In the genomic region with DNA sequence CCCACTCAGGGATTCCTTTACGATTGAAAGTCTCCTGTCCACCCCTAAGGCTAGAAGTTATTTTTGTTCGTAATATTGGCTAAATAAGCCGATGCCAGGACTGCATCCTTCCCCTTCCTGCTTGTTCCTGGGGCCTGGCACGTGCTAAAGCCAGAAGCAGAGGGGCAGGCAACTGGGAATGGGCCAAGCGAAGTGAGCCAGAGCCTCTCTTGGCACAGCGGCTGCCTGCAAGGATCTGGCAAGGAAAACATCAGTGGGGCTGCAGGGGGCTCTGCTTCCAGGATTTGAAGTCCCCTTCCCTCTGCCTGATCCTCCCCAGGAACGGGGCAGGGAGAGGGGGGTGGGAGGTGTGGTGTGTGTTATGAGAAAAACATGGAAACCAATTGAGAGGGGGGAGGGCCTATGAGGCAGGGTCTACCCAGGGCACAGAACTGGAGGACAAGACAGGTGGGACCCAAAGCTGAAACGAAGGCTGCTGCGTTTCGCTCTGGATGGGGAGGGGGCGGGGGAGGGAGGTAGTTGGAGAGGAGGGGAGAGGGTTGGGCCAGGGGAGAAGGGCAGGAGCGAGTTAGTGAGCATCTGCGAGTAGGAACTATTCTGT, we compare ENCODE assay signal across 11 mouse cellular contexts. TPM values are rescaled to one million over a fixed set of nuclear protein-coding genes. Genes with fewer than 3 reads are reported as not detected.
A peak's percentile ranks its signal among the peaks of the same experiment; 100 is the strongest.
DNase-seq lines count a peak whose midpoint lies in the region; ATAC-seq and TF ChIP-seq lines count a peak whose summit lies in the region.
"Had no signal": no experiment of that assay in that cellular context is flagged by ENCODE, and none has a peak within 500 bp of the region (broad histone marks: within the 10 kb centered on the region; RNA-seq: fewer than 3 reads in every experiment).

No protein-coding gene starts in this region.

- peaks cover 8 to 18% of the 10 kb centered on the region in 2 experiments; a peak in 3 of 4 replicates for H3K4me1 ChIP-seq in ES-E14 (ENCODE audit: control insufficient read depth in 2 of 2, insufficient read depth in 2 of 2, low read length in 2 of 2, poor library complexity in 1 of 2)
- H3K4me1 ChIP-seq in hindbrain, embryonic 14.5 days (replicated peaks; ENCODE audit: control insufficient read depth, insufficient read depth, low read length) = peaks cover 13% of the 10 kb centered on the region; the same call in 1 of the 2 replicates

- peak overlapping the region; percentile 18; the same call in 1 of the 2 replicates for H3K9ac ChIP-seq in ES-E14 (ENCODE audit: insufficient read depth, low read depth, low read length, poor library complexity, severe bottlenecking)
- H3K9ac ChIP-seq in hindbrain, embryonic 14.5 days = no peak overlapping the region

- 26% methylated on average over 13 of the region's 13 CpGs for WGBS in hindbrain, embryonic 14.5 days

- H3K36me3 ChIP-seq in ES-E14 (ENCODE audit: control insufficient read depth, insufficient read depth, low read length, poor library complexity, severe bottlenecking) = no peaks in the 10 kb centered on the region
- H3K36me3 ChIP-seq in hindbrain, embryonic 14.5 days (replicated peaks; ENCODE audit: control insufficient read depth, insufficient read depth) = no peaks in the 10 kb centered on the region

- TF ChIP-seq CTCF in layer of hippocampus, adult 2 months (conservative IDR thresholded peaks at IDR 0.05) = no peak

- H3K27me3 ChIP-seq in hindbrain, embryonic 14.5 days (ENCODE audit: control insufficient read depth, insufficient read depth, low read length) = no peaks in the 10 kb centered on the region

- H3K4me2 ChIP-seq in hindbrain, embryonic 14.5 days (replicated peaks) = no peak overlapping the region

- H3K9me3 ChIP-seq in ES-E14 (ENCODE audit: control insufficient read depth, insufficient read depth, low read depth, low read length) = no peaks in the 10 kb centered on the region
- H3K9me3 ChIP-seq in hindbrain, embryonic 14.5 days (ENCODE audit: control insufficient read depth, low read length) = no peaks in the 10 kb centered on the region

- peak overlapping the region; percentile 2; the same call in 1 of the 2 replicates for H3K4me3 ChIP-seq in layer of hippocampus, adult 2 months
- no peak overlapping the region for H3K4me3 ChIP-seq in ES-E14 (ENCODE audit: insufficient read depth in 1 of 2, low read depth in 1 of 2, low read length in 2 of 2, poor library complexity in 1 of 2, severe bottlenecking in 1 of 2)
- H3K4me3 ChIP-seq in hindbrain, embryonic 14.5 days (replicated peaks; ENCODE audit: low read length) = no peak overlapping the region

- in situ Hi-C loops in ES-E14 (cut with MboI; ENCODE audit: low sequenced_read_pairs in 2 of 2, unreplicated experiment in 2 of 2) = no loop called here

- H3K27ac ChIP-seq in layer of hippocampus, adult 2 months = no peak overlapping the region
- H3K27ac ChIP-seq in ES-E14 (ENCODE audit: insufficient read depth, low read depth, low read length, poor library complexity, severe bottlenecking) = no peak overlapping the region
- H3K27ac ChIP-seq in hindbrain, embryonic 14.5 days = no peak overlapping the region

- ATAC-seq in hindbrain, embryonic 14.5 days (ENCODE audit: low FRiP score) = peak; percentile 39; the same call in 1 of the 2 replicates

- peak; percentile 18 for DNase-seq in cerebellum, adult 11-12 months
- no peak for DNase-seq in cerebellum, adult 9-11 months
- peak in 1 of 2 experiments; percentile 19 for DNase-seq in layer of hippocampus, adult 2 months (ENCODE audit: low spot score in 2 of 2)
- DNase-seq in layer of hippocampus, adult 8-10 months (ENCODE audit: low spot score in 2 of 2) = no peak
- DNase-seq in ES-E14 (ENCODE audit: low read depth, low spot score) = no peak
- no peak for DNase-seq in hindbrain, embryonic 14.5 days (ENCODE audit: low spot score)
- no peak for DNase-seq in ovary, adult 18-20 months (ENCODE audit: low spot score)
- DNase-seq in adrenal gland, postnatal 36 days = no peak
- DNase-seq: gastrocnemius, postnatal 36 days; kidney, adult 2 months had no signal

TF ChIP-seq in ES-E14, 5 proteins besides CTCF, POLR2A, EP300 and RAD21:
- TF ChIP-seq ZC3H11A (IDR thresholded peaks at IDR 0.05; ENCODE audit: borderline replicate concordance, low read depth, low read length) = no peak
- no peak for TF ChIP-seq ZNF384 (IDR thresholded peaks at IDR 0.05; ENCODE audit: low read depth, low read length)
- no peak for TF ChIP-seq CHD2 (IDR thresholded peaks at IDR 0.05; ENCODE audit: low read depth, low read length)
- TF ChIP-seq HCFC1 (IDR thresholded peaks at IDR 0.05; ENCODE audit: borderline replicate concordance, insufficient read depth, low read length) = no peak
- TF ChIP-seq MAFK (IDR thresholded peaks at IDR 0.05; ENCODE audit: insufficient read depth, low read depth, low read length) = no peak

RNA-seq across cellular contexts. Expression of a gene that starts 40.6 kb away (rescaled TPM):
- total RNA-seq in layer of hippocampus, adult 2 months (2021) = 1 to 10 TPM; 2.0 to 2.5 TPM
- 1 to 10 TPM; 1.4 to 4.4 (median 1.9) TPM for total RNA-seq in layer of hippocampus, adult 8-10 months (2022)
- 2.3 and 3.5 TPM in 2 replicates for total RNA-seq in ES-E14 (2012; rRNA removed)
- polyA plus RNA-seq in hindbrain, embryonic 14.5 days (2014; fragmentation: Nextera tagmentation; extraction: Ambion mirVana) = 2.0 and 2.3 TPM in 2 replicates
- total RNA-seq in adrenal gland, postnatal 36 days (2021) = 1 to 10 TPM; 2.6 to 3.6 TPM
- total RNA-seq: megakaryocyte progenitor cell, adult 5-6 weeks had no signal
